Mouse (Mus musculus): ENCODE results near the gene Myo16. TPM values are rescaled to one million over a fixed set of nuclear protein-coding genes. Genes with fewer than 3 reads are reported as not detected.

Myo16 gene
- polyA plus RNA-seq, 1 experiment from 2014 or later: 0.27 TPM

DNA sequence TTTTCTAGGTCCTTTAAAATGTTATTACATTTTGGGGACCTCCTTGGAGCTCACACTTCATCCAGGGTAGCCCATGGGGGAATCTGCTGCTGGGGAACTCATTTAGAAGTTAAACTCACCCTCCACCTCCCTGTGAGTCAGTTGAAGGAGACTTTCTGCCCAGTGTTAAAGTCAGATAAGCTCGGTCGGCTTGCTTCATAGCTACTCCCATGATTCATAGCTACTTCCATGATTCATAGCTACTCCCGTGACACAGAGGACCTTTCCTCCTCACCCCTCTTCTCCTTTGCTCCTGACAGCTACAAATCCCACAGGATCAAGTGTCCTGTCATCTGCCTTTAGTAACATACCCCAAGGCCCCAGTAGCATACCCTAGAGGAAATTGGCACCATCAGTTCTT is 89.6 kb downstream of the Myo16 start:
- ATAC-seq (ENCODE audit: low FRiP score, low TSS enrichment): no peak
- 15% methylated on average over 3 of the region's 3 CpGs for WGBS
- H3K4me2 ChIP-seq (replicated peaks; ENCODE audit: low read depth, low read length): no peak overlapping the region
- H3K27ac ChIP-seq (ENCODE audit: low read depth, low read length): no peak overlapping the region
- H3K27me3 ChIP-seq (ENCODE audit: control insufficient read depth, insufficient read depth, low read length): peaks cover 12% of the 10 kb centered on the region; the same call in 1 of the 2 replicates
- no peaks in the 10 kb centered on the region for H3K9me3 ChIP-seq (ENCODE audit: control insufficient read depth, low read length)
- no peak overlapping the region for H3K9ac ChIP-seq (ENCODE audit: low read depth, low read length)
- no peaks in the 10 kb centered on the region for H3K36me3 ChIP-seq (ENCODE audit: control insufficient read depth, insufficient read depth, low read length)
- no peak overlapping the region for H3K4me3 ChIP-seq (ENCODE audit: low read length)
- no peaks in the 10 kb centered on the region for H3K4me1 ChIP-seq (ENCODE audit: control insufficient read depth, insufficient read depth, low read length)

DNA sequence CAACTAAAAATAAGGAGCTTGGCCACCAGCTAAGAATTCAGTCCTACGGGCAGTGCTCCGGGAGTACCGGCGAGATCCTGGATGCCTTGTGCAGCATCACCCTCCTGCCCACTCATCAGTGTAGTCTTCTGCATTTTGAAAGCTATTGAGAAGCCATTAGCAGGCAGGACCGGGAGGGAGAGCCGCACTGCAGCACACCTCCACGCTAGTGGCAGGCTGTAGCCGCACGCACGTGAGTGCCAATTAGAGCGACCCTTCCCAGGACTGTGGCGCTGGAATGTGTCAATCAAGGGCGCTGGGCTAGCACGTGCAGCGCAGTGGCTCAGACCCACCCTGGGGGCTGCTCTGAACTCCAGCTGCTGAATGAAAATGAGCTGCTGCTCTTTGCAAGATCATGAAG is 95.4 kb downstream of the Myo16 start:
- H3K9me3 ChIP-seq (ENCODE audit: control insufficient read depth, low read length): no peaks in the 10 kb centered on the region
- H3K4me3 ChIP-seq (ENCODE audit: low read length): no peak overlapping the region
- no peak overlapping the region for H3K27ac ChIP-seq (ENCODE audit: low read depth, low read length)
- no peak for ATAC-seq (ENCODE audit: low FRiP score, low TSS enrichment)
- H3K9ac ChIP-seq (ENCODE audit: low read depth, low read length): no peak overlapping the region
- 6% methylated on average over 15 of the region's 15 CpGs for WGBS
- H3K4me2 ChIP-seq (replicated peaks; ENCODE audit: low read depth, low read length): no peak overlapping the region; the same call in 1 of the 2 replicates
- H3K4me1 ChIP-seq (ENCODE audit: control insufficient read depth, insufficient read depth, low read length): no peaks in the 10 kb centered on the region
- peaks cover 35% of the 10 kb centered on the region for H3K27me3 ChIP-seq (ENCODE audit: control insufficient read depth, insufficient read depth, low read length)
- no peaks in the 10 kb centered on the region for H3K36me3 ChIP-seq (ENCODE audit: control insufficient read depth, insufficient read depth, low read length)

DNA sequence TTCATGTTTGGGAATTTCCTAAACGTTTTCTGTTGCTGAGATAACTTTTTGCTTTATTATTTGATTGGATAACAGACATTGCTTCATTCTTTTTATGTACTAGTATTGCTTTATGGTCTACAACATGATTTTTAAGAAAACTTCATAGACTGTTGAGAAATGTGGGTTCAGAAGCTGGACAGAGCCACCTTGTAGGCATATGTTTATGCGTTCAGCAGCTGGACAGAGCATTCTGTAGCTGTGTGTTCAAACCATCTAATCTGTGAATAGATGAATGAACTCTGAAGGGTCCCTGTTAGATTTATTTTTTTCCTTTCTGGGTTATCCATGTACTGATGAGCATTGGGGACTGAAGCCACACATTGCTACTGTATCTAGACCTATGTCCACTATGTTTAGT is 102.0 kb downstream of the Myo16 start:
- ATAC-seq (ENCODE audit: low FRiP score, low TSS enrichment): no peak
- no peaks in the 10 kb centered on the region for H3K9me3 ChIP-seq (ENCODE audit: control insufficient read depth, low read length)
- no peak overlapping the region for H3K27ac ChIP-seq (ENCODE audit: low read depth, low read length)
- no peaks in the 10 kb centered on the region for H3K36me3 ChIP-seq (ENCODE audit: control insufficient read depth, insufficient read depth, low read length)
- no peak overlapping the region for H3K4me2 ChIP-seq (replicated peaks; ENCODE audit: low read depth, low read length)
- no peaks in the 10 kb centered on the region for H3K4me1 ChIP-seq (ENCODE audit: control insufficient read depth, insufficient read depth, low read length)
- WGBS: 62% methylated on average over 2 of the region's 2 CpGs
- peaks cover 2% of the 10 kb centered on the region; the same call in 1 of the 2 replicates for H3K27me3 ChIP-seq (ENCODE audit: control insufficient read depth, insufficient read depth, low read length)
- no peak overlapping the region for H3K9ac ChIP-seq (ENCODE audit: low read depth, low read length)
- H3K4me3 ChIP-seq (ENCODE audit: low read length): no peak overlapping the region

DNA sequence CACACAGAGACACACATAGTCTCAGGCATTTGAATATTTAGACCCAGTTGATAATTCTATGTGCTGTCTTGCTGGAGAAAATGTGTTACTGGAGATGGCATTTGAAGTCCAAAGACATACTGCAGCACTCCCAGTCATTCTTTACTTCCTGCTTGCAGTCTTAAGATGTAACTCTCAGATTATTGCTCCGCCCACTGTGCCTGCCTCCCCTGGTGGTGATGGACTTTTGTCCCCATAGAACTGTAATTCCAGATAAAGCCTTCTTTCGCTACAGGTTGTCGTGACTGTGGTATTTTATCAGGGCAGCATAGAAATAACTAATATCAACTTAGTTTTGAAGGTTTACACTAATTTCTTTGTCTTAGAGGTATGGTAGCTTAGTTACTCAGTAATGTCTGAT is 102.9 kb downstream of the Myo16 start:
- no peak overlapping the region for H3K4me2 ChIP-seq (replicated peaks; ENCODE audit: low read depth, low read length)
- H3K9ac ChIP-seq (ENCODE audit: low read depth, low read length): no peak overlapping the region
- H3K4me3 ChIP-seq (ENCODE audit: low read length): no peak overlapping the region
- no peaks in the 10 kb centered on the region for H3K36me3 ChIP-seq (ENCODE audit: control insufficient read depth, insufficient read depth, low read length)
- H3K27me3 ChIP-seq (ENCODE audit: control insufficient read depth, insufficient read depth, low read length): no peaks in the 10 kb centered on the region
- H3K4me1 ChIP-seq (ENCODE audit: control insufficient read depth, insufficient read depth, low read length): no peaks in the 10 kb centered on the region
- ATAC-seq (ENCODE audit: low FRiP score, low TSS enrichment): no peak
- WGBS: 90% methylated on average over 3 of the region's 3 CpGs
- H3K27ac ChIP-seq (ENCODE audit: low read depth, low read length): no peak overlapping the region
- H3K9me3 ChIP-seq (ENCODE audit: control insufficient read depth, low read length): no peaks in the 10 kb centered on the region

DNA sequence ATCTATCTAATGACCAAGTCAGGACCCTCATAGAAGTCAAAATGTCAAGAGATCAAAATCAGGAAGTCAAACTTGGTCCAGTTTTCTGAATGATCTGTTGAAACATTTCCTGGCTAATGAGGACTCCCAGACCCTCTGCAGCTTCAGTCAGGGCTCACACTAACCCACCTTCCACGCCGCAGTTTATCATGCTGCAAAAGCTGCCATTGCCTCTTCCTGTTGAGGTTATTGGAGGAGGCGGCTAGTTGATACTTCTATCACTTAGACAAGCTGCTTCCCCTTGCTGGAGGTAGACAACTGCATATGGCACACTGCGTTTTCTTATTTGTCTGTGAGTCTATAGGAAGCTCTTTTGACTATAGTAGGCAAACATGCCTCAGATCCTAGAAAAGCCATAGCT is 116.4 kb downstream of the Myo16 start:
- no peaks in the 10 kb centered on the region for H3K4me1 ChIP-seq (ENCODE audit: control insufficient read depth, insufficient read depth, low read length)
- WGBS: 82% methylated on average over 4 of the region's 4 CpGs
- H3K9ac ChIP-seq (ENCODE audit: low read depth, low read length): no peak overlapping the region
- no peak overlapping the region for H3K4me2 ChIP-seq (replicated peaks; ENCODE audit: low read depth, low read length)
- H3K4me3 ChIP-seq (ENCODE audit: low read length): no peak overlapping the region
- H3K36me3 ChIP-seq (ENCODE audit: control insufficient read depth, insufficient read depth, low read length): no peaks in the 10 kb centered on the region
- no peaks in the 10 kb centered on the region for H3K9me3 ChIP-seq (ENCODE audit: control insufficient read depth, low read length)
- ATAC-seq (ENCODE audit: low FRiP score, low TSS enrichment): no peak
- no peaks in the 10 kb centered on the region for H3K27me3 ChIP-seq (ENCODE audit: control insufficient read depth, insufficient read depth, low read length)
- H3K27ac ChIP-seq (ENCODE audit: low read depth, low read length): no peak overlapping the region

DNA sequence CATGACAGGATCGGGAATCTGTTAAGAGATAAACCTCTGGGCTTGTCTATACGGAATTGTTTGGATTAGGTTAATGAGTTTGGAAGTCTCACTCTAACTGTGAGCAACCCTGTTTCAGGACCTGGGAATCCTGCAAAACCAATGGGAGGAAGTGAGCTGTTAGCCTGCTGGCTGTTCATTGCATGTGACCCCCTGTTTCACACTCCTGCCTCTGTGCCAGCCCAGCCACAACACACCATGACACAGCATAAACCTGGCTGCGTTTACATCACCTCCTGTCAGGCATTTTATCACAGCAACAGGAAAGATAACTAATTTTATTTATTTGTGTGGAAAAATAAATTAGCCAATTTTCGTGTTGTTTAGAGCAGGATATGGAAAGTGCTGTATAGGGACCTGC is 138.9 kb downstream of the Myo16 start:
- Histone ChIP-seq H3K9me3 (ENCODE audit: control insufficient read depth, low read length) (no peaks in the 10 kb centered on the region), H3K4me1 (ENCODE audit: control insufficient read depth, insufficient read depth, low read length) (no peaks in the 10 kb centered on the region), H3K4me2 (replicated peaks; ENCODE audit: low read depth, low read length) (no peak overlapping the region), H3K4me3 (ENCODE audit: low read length) (no peak overlapping the region), H3K36me3 (ENCODE audit: control insufficient read depth, insufficient read depth, low read length) (no peaks in the 10 kb centered on the region), H3K27me3 (ENCODE audit: control insufficient read depth, insufficient read depth, low read length) (no peaks in the 10 kb centered on the region), H3K27ac (ENCODE audit: low read depth, low read length) (no peak overlapping the region), H3K9ac (ENCODE audit: low read depth, low read length) (no peak overlapping the region)
- WGBS: 62% methylated on average over 4 of the region's 4 CpGs
- ATAC-seq (ENCODE audit: low FRiP score, low TSS enrichment): no peak

DNA sequence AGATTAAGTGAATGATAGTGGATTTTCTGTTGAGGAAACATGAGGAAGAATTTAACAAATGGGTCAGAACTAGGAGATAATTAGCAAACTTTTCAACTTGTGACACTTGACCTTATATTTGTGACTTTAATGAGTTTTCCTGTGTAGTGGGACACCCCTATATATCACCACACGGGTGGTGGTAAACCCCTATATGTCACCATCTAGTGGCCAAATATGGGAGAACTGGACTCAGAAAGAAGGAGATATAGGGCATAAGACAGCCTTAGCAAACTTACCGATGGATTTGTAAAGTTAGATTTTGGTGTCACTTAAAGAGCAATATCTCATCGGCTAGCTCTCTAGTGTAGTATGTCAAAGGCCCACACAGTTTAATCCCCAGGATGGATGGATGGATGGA is 147.1 kb downstream of the Myo16 start:
- Histone ChIP-seq H3K4me3 (ENCODE audit: low read length) (no peak overlapping the region), H3K27me3 (ENCODE audit: control insufficient read depth, insufficient read depth, low read length) (no peaks in the 10 kb centered on the region), H3K4me1 (ENCODE audit: control insufficient read depth, insufficient read depth, low read length) (no peaks in the 10 kb centered on the region), H3K36me3 (ENCODE audit: control insufficient read depth, insufficient read depth, low read length) (no peaks in the 10 kb centered on the region), H3K27ac (ENCODE audit: low read depth, low read length) (no peak overlapping the region), H3K9ac (ENCODE audit: low read depth, low read length) (no peak overlapping the region), H3K9me3 (ENCODE audit: control insufficient read depth, low read length) (no peaks in the 10 kb centered on the region), H3K4me2 (replicated peaks; ENCODE audit: low read depth, low read length) (no peak overlapping the region)
- 46% methylated on average over 3 of the region's 3 CpGs for WGBS
- ATAC-seq (ENCODE audit: low FRiP score, low TSS enrichment): no peak

DNA sequence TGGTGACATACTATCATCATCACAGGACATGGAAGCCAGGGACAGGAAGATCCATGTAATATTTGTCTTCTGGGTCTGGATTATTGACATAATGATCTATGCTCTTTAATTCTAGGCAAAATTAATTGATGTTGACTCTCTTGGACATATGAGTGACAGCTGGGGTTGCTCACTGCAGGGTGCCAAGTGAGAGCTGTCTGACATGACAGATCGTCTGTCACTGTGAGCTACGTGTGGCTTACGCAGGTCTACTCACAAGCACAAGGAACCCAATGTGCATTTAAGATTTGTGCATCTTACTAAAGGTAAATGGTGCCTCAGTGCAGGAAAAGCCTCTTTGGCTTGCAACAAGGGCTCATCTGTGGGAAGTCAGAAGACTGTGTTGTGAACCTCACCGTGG is 149.3 kb downstream of the Myo16 start:
- no peak overlapping the region for H3K4me2 ChIP-seq (replicated peaks; ENCODE audit: low read depth, low read length)
- H3K27me3 ChIP-seq (ENCODE audit: control insufficient read depth, insufficient read depth, low read length): no peaks in the 10 kb centered on the region
- H3K27ac ChIP-seq (ENCODE audit: low read depth, low read length): no peak overlapping the region
- no peak for ATAC-seq (ENCODE audit: low FRiP score, low TSS enrichment)
- no peak overlapping the region for H3K4me3 ChIP-seq (ENCODE audit: low read length)
- H3K9ac ChIP-seq (ENCODE audit: low read depth, low read length): no peak overlapping the region
- H3K9me3 ChIP-seq (ENCODE audit: control insufficient read depth, low read length): no peaks in the 10 kb centered on the region
- H3K4me1 ChIP-seq (ENCODE audit: control insufficient read depth, insufficient read depth, low read length): peaks cover 7% of the 10 kb centered on the region; the same call in 1 of the 2 replicates
- 82% methylated on average over 4 of the region's 4 CpGs for WGBS
- no peaks in the 10 kb centered on the region for H3K36me3 ChIP-seq (ENCODE audit: control insufficient read depth, insufficient read depth, low read length)

DNA sequence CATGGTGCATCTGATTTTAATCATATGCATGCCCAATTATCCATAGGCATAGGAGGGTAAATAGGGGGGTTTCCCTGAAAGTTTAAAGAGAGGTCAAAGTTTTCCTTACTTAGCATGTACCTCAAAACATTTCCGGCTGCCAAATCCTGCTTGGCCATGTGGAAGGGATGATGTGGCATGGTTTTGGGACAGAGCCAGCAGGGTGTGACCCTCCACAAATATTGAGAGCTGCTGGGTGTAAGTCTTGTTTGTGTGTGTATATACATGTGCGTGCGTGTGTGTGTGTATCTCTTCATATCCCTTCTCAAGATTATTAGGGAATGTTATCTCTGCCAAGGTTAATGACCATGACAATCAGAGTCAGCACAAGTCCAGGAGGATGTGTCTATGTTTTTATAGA is 150.3 kb downstream of the Myo16 start:
- H3K36me3 ChIP-seq (ENCODE audit: control insufficient read depth, insufficient read depth, low read length): no peaks in the 10 kb centered on the region
- ATAC-seq (ENCODE audit: low FRiP score, low TSS enrichment): no peak
- H3K4me1 ChIP-seq (ENCODE audit: control insufficient read depth, insufficient read depth, low read length): peaks cover 11% of the 10 kb centered on the region; the same call in 1 of the 2 replicates
- no peaks in the 10 kb centered on the region for H3K9me3 ChIP-seq (ENCODE audit: control insufficient read depth, low read length)
- no peak overlapping the region for H3K4me2 ChIP-seq (replicated peaks; ENCODE audit: low read depth, low read length)
- H3K27me3 ChIP-seq (ENCODE audit: control insufficient read depth, insufficient read depth, low read length): no peaks in the 10 kb centered on the region
- WGBS: 85% methylated on average over 3 of the region's 3 CpGs
- no peak overlapping the region for H3K9ac ChIP-seq (ENCODE audit: low read depth, low read length)
- no peak overlapping the region for H3K4me3 ChIP-seq (ENCODE audit: low read length)
- H3K27ac ChIP-seq (ENCODE audit: low read depth, low read length): no peak overlapping the region

DNA sequence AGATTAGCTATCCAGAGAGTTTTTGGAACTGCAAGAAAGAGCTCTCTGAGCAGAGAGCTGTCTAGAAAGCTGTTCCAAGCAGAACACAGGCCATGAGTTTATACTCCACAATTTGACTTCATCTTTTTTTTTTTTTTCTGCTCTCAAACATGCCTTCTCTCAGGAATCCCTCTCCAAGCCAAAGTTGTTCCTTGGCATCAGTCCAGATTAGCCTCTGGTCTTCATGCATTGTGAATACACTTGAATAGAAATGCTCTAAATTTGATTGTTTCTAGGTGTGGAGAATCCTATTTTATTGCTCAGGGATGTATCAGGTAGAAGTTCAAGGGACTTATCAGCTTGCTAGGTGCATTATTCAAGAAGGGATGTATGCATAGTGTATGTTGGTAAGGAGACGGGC is 151.0 kb downstream of the Myo16 start:
- Histone ChIP-seq H3K9me3 (ENCODE audit: control insufficient read depth, low read length) (no peaks in the 10 kb centered on the region), H3K36me3 (ENCODE audit: control insufficient read depth, insufficient read depth, low read length) (no peaks in the 10 kb centered on the region), H3K4me3 (ENCODE audit: low read length) (no peak overlapping the region), H3K4me1 (ENCODE audit: control insufficient read depth, insufficient read depth, low read length) (peaks cover 11% of the 10 kb centered on the region; the same call in 1 of the 2 replicates), H3K27ac (ENCODE audit: low read depth, low read length) (no peak overlapping the region), H3K4me2 (replicated peaks; ENCODE audit: low read depth, low read length) (no peak overlapping the region), H3K27me3 (ENCODE audit: control insufficient read depth, insufficient read depth, low read length) (no peaks in the 10 kb centered on the region), H3K9ac (ENCODE audit: low read depth, low read length) (no peak overlapping the region)
- no peak for ATAC-seq (ENCODE audit: low FRiP score, low TSS enrichment)
- 76% methylated on average over 1 of the region's 1 CpGs for WGBS

Measured in kidney, embryonic 14.5 days (tissue).